Mouse (Mus musculus): Measurements from ENCODE around the gene Hnrnpf.
"Not testable (repeated sequence)": the region's sequence is repeated elsewhere in the genome, so short reads cannot be mapped to it uniquely, and the experiment has no call there.

Hnrnpf gene

GRCm38 (mm10) chr6:117900126-117901080 lies at the start of gene Hnrnpf:
Hnrnpf (plus strand) TSS chr6:117900324.
- DNase-seq: no peak

GRCm38 (mm10) chr6:117851747-117852146 lies 48.4 kb upstream of the Hnrnpf start:
- peak in 1 of 2 experiments; percentile 15 for DNase-seq

GRCm38 (mm10) chr6:117857990-117858389 lies 42.1 kb upstream of the Hnrnpf start:
- no peak for DNase-seq

- DNase-seq: no peak
These were observed 38.3 kb upstream of the Hnrnpf start, which contains the start of gene Zfp239 for GRCm38 (mm10) chr6:117861848-117862247. Zfp239 (plus strand) TSS chr6:117862100.

GRCm38 (mm10) chr6:117862465-117862864 lies 37.7 kb upstream of the Hnrnpf start:
- DNase-seq: no peak

GRCm38 (mm10) chr6:117862899-117863620 lies 37.1 kb upstream of the Hnrnpf start:
- peak in 1 of 2 experiments; percentile 36 for DNase-seq

GRCm38 (mm10) chr6:117863751-117864150 lies 36.4 kb upstream of the Hnrnpf start:
- no peak for DNase-seq

- DNase-seq: no peak
These were observed 31.9 kb upstream of the Hnrnpf start for GRCm38 (mm10) chr6:117868187-117868586.

GRCm38 (mm10) chr6:117871034-117871433 lies 29.1 kb upstream of the Hnrnpf start:
- DNase-seq: no peak

GRCm38 (mm10) chr6:117873450-117873849 lies 26.7 kb upstream of the Hnrnpf start:
- DNase-seq: not testable (repeated sequence)

- peak; percentile 37 to 59 for DNase-seq
These were observed 25.4 kb upstream of the Hnrnpf start for GRCm38 (mm10) chr6:117874621-117875281.

GRCm38 (mm10) chr6:117878700-117879407 lies 21.3 kb upstream of the Hnrnpf start:
- DNase-seq: peak; percentile 93 to 94

- peak; percentile 97 to 99 for DNase-seq
These were observed 20.6 kb upstream of the Hnrnpf start for GRCm38 (mm10) chr6:117879408-117880115.

GRCm38 (mm10) chr6:117880394-117880838 lies 19.7 kb upstream of the Hnrnpf start:
- DNase-seq: no peak

- no peak for DNase-seq
These were observed 18.9 kb upstream of the Hnrnpf start for GRCm38 (mm10) chr6:117881229-117881628.

GRCm38 (mm10) chr6:117881997-117882396 lies 18.1 kb upstream of the Hnrnpf start:
- no peak for DNase-seq

GRCm38 (mm10) chr6:117885943-117886342 lies 14.2 kb upstream of the Hnrnpf start:
- no peak for DNase-seq

GRCm38 (mm10) chr6:117888032-117888431 lies 12.1 kb upstream of the Hnrnpf start:
- no peak for DNase-seq

GRCm38 (mm10) chr6:117888642-117889096 lies 11.5 kb upstream of the Hnrnpf start:
- no peak for DNase-seq

GRCm38 (mm10) chr6:117890257-117890656 lies 9.9 kb upstream of the Hnrnpf start:
- DNase-seq: no peak

GRCm38 (mm10) chr6:117891369-117892160 lies 8.6 kb upstream of the Hnrnpf start:
- DNase-seq: no peak

All from kidney, adult 8-10 months (tissue).